Mouse (Mus musculus): Measurements from ENCODE around the gene Slc16a10.
A peak's percentile ranks its signal among the peaks of the same experiment; 100 is the strongest.

Slc16a10 gene

GRCm38 (mm10) chr10:40141864-40142523 lies at the start of gene Slc16a10:
TSS of gene Slc16a10 (minus strand) at chr10:40142258.
- DNase-seq (ENCODE audit: low spot score), result peak; percentile 97

GRCm38 (mm10) chr10:40191338-40191979 lies 49.4 kb upstream of the Slc16a10 start:
- DNase-seq (ENCODE audit: low spot score), result peak; percentile 36

DNA sequence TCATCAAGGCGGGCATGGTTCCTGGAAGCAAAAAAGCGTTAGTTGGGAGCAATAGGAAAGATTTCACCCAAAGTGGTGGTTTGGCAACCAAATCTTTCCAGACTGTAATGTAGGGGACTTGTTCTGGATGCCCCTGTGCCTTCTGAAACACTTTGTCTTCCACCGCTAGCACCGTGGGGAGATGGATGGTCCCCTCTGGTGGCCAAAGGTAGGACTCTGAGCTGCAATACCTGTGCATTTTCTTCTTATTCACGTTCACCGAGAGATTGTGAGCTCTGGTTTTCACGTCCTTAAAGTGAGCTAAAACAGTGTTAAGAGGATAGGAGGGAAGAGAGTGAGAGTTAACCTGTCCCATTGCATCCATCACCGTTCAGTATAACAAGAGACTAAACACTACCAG lies 48.8 kb upstream of the Slc16a10 start:
- DNase-seq (ENCODE audit: low spot score), result no peak

- no peak for DNase-seq (ENCODE audit: low spot score)
These were observed 47.6 kb upstream of the Slc16a10 start for GRCm38 (mm10) chr10:40189689-40190088.

- DNase-seq (ENCODE audit: low spot score), result peak; percentile 55
These were observed 46.8 kb upstream of the Slc16a10 start for GRCm38 (mm10) chr10:40188831-40189230.

- DNase-seq (ENCODE audit: low spot score), result peak; percentile 58
These were observed 43.9 kb upstream of the Slc16a10 start for GRCm38 (mm10) chr10:40185956-40186355.

- DNase-seq (ENCODE audit: low spot score), result no peak
These were observed 38.0 kb upstream of the Slc16a10 start for GRCm38 (mm10) chr10:40180011-40180410.

- DNase-seq (ENCODE audit: low spot score), result no peak
These were observed 37.1 kb upstream of the Slc16a10 start for GRCm38 (mm10) chr10:40179142-40179541.

- no peak for DNase-seq (ENCODE audit: low spot score)
These were observed 35.4 kb upstream of the Slc16a10 start for GRCm38 (mm10) chr10:40177323-40177962.

DNA sequence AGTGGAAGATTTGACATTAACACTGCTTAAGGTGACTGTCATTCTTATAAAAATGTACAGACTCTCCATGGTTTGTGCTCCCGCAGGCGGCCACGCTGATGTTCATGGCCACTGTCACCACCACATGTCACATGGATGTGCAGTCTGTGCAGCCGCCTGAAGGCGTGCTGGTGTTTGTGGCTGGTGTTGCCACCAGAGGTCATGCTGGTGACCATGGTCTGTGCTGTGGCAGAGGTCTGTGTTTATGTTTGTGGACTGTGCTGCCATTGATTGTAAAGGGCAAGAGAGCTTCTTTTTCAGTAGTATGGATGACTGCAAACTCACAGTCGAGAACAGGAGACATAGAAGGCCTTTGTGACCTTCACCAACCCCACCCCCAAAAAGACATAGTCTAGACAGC lies 30.1 kb upstream of the Slc16a10 start:
- DNase-seq (ENCODE audit: low spot score), result no peak

DNA sequence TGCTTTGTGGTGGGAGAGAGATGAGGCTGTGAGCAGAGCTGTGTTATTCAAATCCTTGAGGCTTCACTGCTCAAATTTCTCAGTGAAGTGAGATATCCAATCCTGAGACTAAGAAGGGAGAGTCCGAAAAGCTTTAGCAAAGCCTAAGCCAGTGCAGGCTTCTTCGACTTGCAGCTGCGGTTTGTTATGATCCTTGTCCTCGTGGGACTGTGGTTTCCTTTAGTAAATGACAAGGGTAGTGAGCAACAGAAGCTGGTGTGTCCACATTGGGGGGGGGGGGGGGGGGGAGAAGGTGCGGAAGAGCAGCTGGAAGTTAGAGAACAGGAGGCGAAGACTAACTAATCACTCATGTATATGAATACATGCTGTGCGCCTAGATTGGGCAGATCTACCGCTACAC lies 29.2 kb upstream of the Slc16a10 start:
- DNase-seq (ENCODE audit: low spot score), result no peak

DNA sequence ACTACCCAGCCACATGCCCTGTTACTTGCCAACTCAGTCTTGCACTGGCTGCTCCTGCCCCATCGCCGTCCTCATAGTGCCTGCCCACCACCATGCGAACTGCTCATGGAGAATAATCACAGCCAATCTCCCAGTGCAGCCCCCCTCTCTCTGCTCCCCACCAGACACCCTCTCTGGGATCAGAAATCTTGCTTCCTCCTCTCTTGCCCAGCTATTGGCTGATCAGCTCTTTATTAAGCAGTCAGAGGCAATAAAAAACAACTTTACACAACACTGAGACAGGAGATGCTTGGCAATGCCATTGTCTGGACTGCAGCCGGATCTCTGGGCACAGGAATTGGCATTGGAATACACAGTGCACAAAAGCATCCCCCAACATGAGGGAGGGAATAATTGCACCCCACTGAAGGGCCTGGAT lies 28.1 kb upstream of the Slc16a10 start:
- DNase-seq (ENCODE audit: low spot score), result no peak

- no peak for DNase-seq (ENCODE audit: low spot score)
These were observed 27.5 kb upstream of the Slc16a10 start for GRCm38 (mm10) chr10:40169566-40169965.

GRCm38 (mm10) chr10:40169088-40169487 lies 27.0 kb upstream of the Slc16a10 start:
- no peak for DNase-seq (ENCODE audit: low spot score)

- no peak for DNase-seq (ENCODE audit: low spot score)
These were observed 22.6 kb upstream of the Slc16a10 start for GRCm38 (mm10) chr10:40164421-40165386.

- DNase-seq (ENCODE audit: low spot score), result no peak
These were observed 21.9 kb upstream of the Slc16a10 start for GRCm38 (mm10) chr10:40163914-40164313.

DNA sequence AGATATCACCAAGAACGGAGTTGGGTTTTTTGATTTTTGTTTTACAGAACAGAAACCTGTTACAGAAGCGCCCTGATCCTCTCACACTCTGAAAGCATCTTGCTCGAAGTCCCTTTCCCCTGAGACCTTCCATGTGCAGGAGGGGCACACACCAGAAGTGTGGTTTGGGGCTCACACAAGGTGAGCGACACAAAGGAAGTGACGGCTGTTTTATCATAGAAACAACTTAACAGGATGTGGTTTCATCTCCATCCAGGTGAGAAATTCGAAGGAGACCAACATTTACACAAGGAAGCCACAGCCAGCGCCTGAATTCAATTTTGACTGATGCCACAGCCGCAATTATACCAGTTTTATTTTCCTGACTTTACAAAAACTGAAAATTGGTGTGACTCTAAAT lies 21.3 kb upstream of the Slc16a10 start:
- no peak for DNase-seq (ENCODE audit: low spot score)

- DNase-seq (ENCODE audit: low spot score), result no peak
These were observed 19.7 kb upstream of the Slc16a10 start for GRCm38 (mm10) chr10:40161701-40162255.

DNA sequence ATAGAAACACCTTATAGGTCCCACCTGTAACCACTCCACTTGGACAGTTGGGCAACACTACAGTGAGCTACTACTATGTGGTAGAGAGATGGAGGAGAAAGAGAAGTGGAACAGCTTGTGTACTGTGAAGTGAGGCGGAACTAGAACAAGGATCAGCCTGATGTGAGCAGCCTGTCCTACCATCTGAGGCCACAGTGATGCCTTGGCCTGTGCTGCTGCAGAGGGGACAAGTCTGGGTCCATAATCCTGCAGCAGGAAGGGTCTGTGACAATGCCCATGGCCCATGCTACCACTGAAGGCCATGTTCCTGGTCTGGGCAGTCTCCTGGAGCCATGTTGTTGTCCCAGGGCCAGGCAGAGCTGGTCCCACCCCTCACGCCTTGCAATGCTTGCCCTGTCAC lies 19.2 kb upstream of the Slc16a10 start:
- DNase-seq (ENCODE audit: low spot score), result no peak

GRCm38 (mm10) chr10:40152550-40152857 lies 10.4 kb upstream of the Slc16a10 start:
- DNase-seq (ENCODE audit: low spot score), result no peak

GRCm38 (mm10) chr10:40151852-40152549 lies 9.9 kb upstream of the Slc16a10 start:
- DNase-seq (ENCODE audit: low spot score), result peak; percentile 41

All from embryo, embryonic 10.5 days (tissue).